9 mouse cellular contexts compared by ENCODE assay signal in the genomic region with DNA sequence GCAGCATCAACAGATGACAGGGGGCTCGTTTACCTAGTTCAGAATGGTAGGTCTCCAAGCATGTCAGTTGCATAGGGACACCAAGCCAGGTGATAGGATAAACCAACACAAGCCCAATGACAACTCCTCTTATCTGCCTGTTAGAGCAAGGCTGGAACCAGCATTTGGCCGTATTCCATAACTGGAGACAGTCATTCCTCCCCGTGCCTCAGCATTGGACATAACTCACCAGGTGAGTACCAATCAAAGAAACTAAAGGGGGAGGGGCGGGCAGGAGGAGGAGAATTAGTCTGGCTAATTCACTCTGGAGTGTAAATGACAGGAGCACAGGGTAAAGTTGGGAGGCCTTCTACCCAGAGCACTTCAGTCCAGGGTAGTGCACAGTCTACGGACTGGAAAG. TPM values are rescaled to one million over a fixed set of nuclear protein-coding genes. Genes with fewer than 3 reads are reported as not detected.
A peak's percentile ranks its signal among the peaks of the same experiment; 100 is the strongest.
DNase-seq lines count a peak whose midpoint lies in the region; ATAC-seq and TF ChIP-seq lines count a peak whose summit lies in the region.
"Had no signal": no experiment of that assay in that cellular context is flagged by ENCODE, and none has a peak within 500 bp of the region (broad histone marks: within the 10 kb centered on the region; RNA-seq: fewer than 3 reads in every experiment).

No protein-coding gene starts in this region.

- ATAC-seq in embryonic facial prominence, embryonic 14.5 days (ENCODE audit: low read depth) = no peak
- ATAC-seq in limb, embryonic 12.5 days (ENCODE audit: insufficient number of reproducible peaks, insufficient read depth, low FRiP score, low TSS enrichment, low read depth) = no peak
- ATAC-seq: Patski had no signal

- H3K4me2 ChIP-seq in embryonic facial prominence, embryonic 14.5 days (ENCODE audit: low read depth, low read length) = peak overlapping the region; percentile 31; the same call in 1 of the 2 replicates
- peak overlapping the region; percentile 37; the same call in 1 of the 2 replicates for H3K4me2 ChIP-seq in limb, embryonic 12.5 days

- H3K9ac ChIP-seq in liver, adult 2 months (ENCODE audit: low read depth, low read length) = no peak overlapping the region
- no peak overlapping the region for H3K9ac ChIP-seq in embryonic facial prominence, embryonic 14.5 days (ENCODE audit: low read depth, low read length)
- no peak overlapping the region for H3K9ac ChIP-seq in limb, embryonic 12.5 days (replicated peaks)

- H3K27me3 ChIP-seq in liver, adult 2 months (ENCODE audit: control insufficient read depth, insufficient read depth, low read length) = no peaks in the 10 kb centered on the region
- no peaks in the 10 kb centered on the region for H3K27me3 ChIP-seq in embryonic facial prominence, embryonic 14.5 days (replicated peaks; ENCODE audit: control insufficient read depth, insufficient read depth, low read length)
- H3K27me3 ChIP-seq in limb, embryonic 12.5 days = no peaks in the 10 kb centered on the region
- H3K27me3 ChIP-seq: Patski had no signal

- intact Hi-C loops in gastrocnemius, adult 2 months (cut with DNase I) = loop anchor here (5.0 kb wide), 1 partner anchor 52 kb away; no protein-coding TSS in a partner anchor

- H3K9me3 ChIP-seq in embryonic facial prominence, embryonic 14.5 days (ENCODE audit: control insufficient read depth, low read length) = no peaks in the 10 kb centered on the region
- H3K9me3 ChIP-seq in limb, embryonic 12.5 days = no peaks in the 10 kb centered on the region

- peaks cover 29% of the 10 kb centered on the region for H3K4me1 ChIP-seq in liver, adult 2 months (ENCODE audit: control insufficient read depth, insufficient read depth, low read length)
- H3K4me1 ChIP-seq in embryonic facial prominence, embryonic 14.5 days (ENCODE audit: control insufficient read depth, insufficient read depth, low read length) = peaks cover 63% of the 10 kb centered on the region
- peaks cover 89% of the 10 kb centered on the region for H3K4me1 ChIP-seq in limb, embryonic 12.5 days (replicated peaks)

- no peak for DNase-seq in gastrocnemius, adult 2 months
- DNase-seq in gastrocnemius, postnatal 25 days = no peak
- DNase-seq in liver, adult 2 months (ENCODE audit: extremely low read depth, low read depth, low spot score) = peak; percentile 74
- DNase-seq in liver (no peak), adipocyte (ENCODE audit: low spot score) (no peak)
- peak; percentile 28 for DNase-seq in embryonic facial prominence, embryonic 14.5 days (ENCODE audit: low spot score)
- DNase-seq in urinary bladder, postnatal 10 days (ENCODE audit: low spot score) = no peak

- peaks cover 80% of the 10 kb centered on the region for H3K79me2 ChIP-seq in liver, adult 2 months (ENCODE audit: control insufficient read depth, insufficient read depth, low read length)

- TF ChIP-seq CTCF in gastrocnemius, adult 2 months (IDR thresholded peaks at IDR 0.05) = no peak
- no peak for TF ChIP-seq CTCF in liver, adult 2 months (IDR thresholded peaks at IDR 0.05; ENCODE audit: low read depth, low read length)

- WGBS in liver, adult 2 months = 51% methylated on average over 5 of the region's 5 CpGs
- 58% methylated on average over 5 of the region's 5 CpGs for WGBS in embryonic facial prominence, embryonic 14.5 days
- whole genome bisulfite sequencing in limb, embryonic 12.5 days = 51% methylated on average over 5 of the region's 5 CpGs

- no peak for TF ChIP-seq POLR2A in liver, adult 2 months (IDR thresholded peaks at IDR 0.05; ENCODE audit: extremely low read depth, insufficient read depth, low read length)

- H3K4me3 ChIP-seq in gastrocnemius, adult 2 months = peak overlapping the region; percentile 40
- no peak overlapping the region for H3K4me3 ChIP-seq in liver, adult 2 months (ENCODE audit: insufficient read depth, low read depth, low read length)
- no peak overlapping the region for H3K4me3 ChIP-seq in embryonic facial prominence, embryonic 14.5 days (ENCODE audit: low read depth, low read length)
- H3K4me3 ChIP-seq in limb, embryonic 12.5 days (replicated peaks) = no peak overlapping the region

- H3K36me3 ChIP-seq in liver, adult 2 months (ENCODE audit: control insufficient read depth, insufficient read depth, low read length) = no peaks in the 10 kb centered on the region
- H3K36me3 ChIP-seq in embryonic facial prominence, embryonic 14.5 days (ENCODE audit: control insufficient read depth, insufficient read depth, low read length) = no peaks in the 10 kb centered on the region
- peaks cover 4% of the 10 kb centered on the region; the same call in 1 of the 2 replicates for H3K36me3 ChIP-seq in limb, embryonic 12.5 days

- H3K27ac ChIP-seq in gastrocnemius, adult 2 months = peak overlapping the region; percentile 91
- peak overlapping the region; percentile 83; the same call in 1 of the 2 replicates for H3K27ac ChIP-seq in liver, adult 2 months (replicated peaks; ENCODE audit: insufficient read depth, low read depth, low read length)
- peak overlapping the region; percentile 74 for H3K27ac ChIP-seq in embryonic facial prominence, embryonic 14.5 days (replicated peaks; ENCODE audit: low read depth, low read length)
- peak overlapping the region; percentile 92 for H3K27ac ChIP-seq in limb, embryonic 12.5 days

RNA-seq across cellular contexts. Expression of a gene that starts 21.5 kb away (rescaled TPM):
- total RNA-seq in gastrocnemius, adult 2 months (2021) = 10 to 100 TPM in 1 of 2 experiments, 1 to 10 TPM in 1; 6.9 to 11.9 TPM
- total RNA-seq in gastrocnemius, postnatal 25 days (2021) = 1 to 10 TPM; 7.0 to 9.2 TPM
- 6.2 and 13.8 TPM in 2 replicates for total RNA-seq in liver, adult 2 months (2014; rRNA removed)
- polyA plus RNA-seq in liver, adult 2 months (2012; rRNA removed) = 9.1 and 9.7 TPM in 2 replicates
- 29.9 and 35.8 TPM in 2 replicates for polyA plus RNA-seq in embryonic facial prominence, embryonic 14.5 days (2014; fragmentation: Nextera tagmentation; extraction: Ambion mirVana)
- polyA plus RNA-seq in limb, embryonic 12.5 days (2016; fragmentation: Nextera tagmentation; extraction: Ambion mirVana) = 13.7 and 14.0 TPM in 2 replicates

RNA-seq across cellular contexts. Expression of a gene that starts 50.0 kb away (rescaled TPM):
- 10 to 100 TPM; 27.2 to 30.4 TPM for total RNA-seq in gastrocnemius, adult 2 months (2021)
- total RNA-seq in gastrocnemius, postnatal 25 days (2021) = 10 to 100 TPM; 22.0 to 23.9 TPM
- total RNA-seq in liver, adult 2 months (2014; rRNA removed) = 44.5 and 53.2 TPM in 2 replicates
- 70.5 and 78.2 TPM in 2 replicates for polyA plus RNA-seq in liver, adult 2 months (2012; rRNA removed)
- polyA plus RNA-seq in embryonic facial prominence, embryonic 14.5 days (2014; fragmentation: Nextera tagmentation; extraction: Ambion mirVana) = 38.6 and 42.0 TPM in 2 replicates
- 25.6 and 33.0 TPM in 2 replicates for polyA plus RNA-seq in limb, embryonic 12.5 days (2016; fragmentation: Nextera tagmentation; extraction: Ambion mirVana)

Comparison
In these comparisons a context has a peak if more than half of its experiments do, and no peak if none do; other contexts are left out.
1. DNase-seq: peak in liver, adult 2 months (single experiment) and embryonic facial prominence, embryonic 14.5 days (single experiment); none in gastrocnemius, adult 2 months (single experiment), gastrocnemius, postnatal 25 days (single experiment), liver (single experiment), adipocyte (single experiment) and urinary bladder, postnatal 10 days (single experiment).
2. Peak in every context shown above with its lines, with median percentiles within 50 percentile points of each other: H3K27ac ChIP-seq.